Mouse (Mus musculus) forebrain, embryonic 15.5 days (tissue): ENCODE measurements around the gene Appl1. TPM values are rescaled to one million over a fixed set of nuclear protein-coding genes. Genes with fewer than 3 reads are reported as not detected.

ENCODE experiments used
- ATAC-seq: fragments of 200-750 bp; cut with Nextera tagmentation; replicated peaks from 2 replicates; pipeline ENCODE4 v1.8.0; 2017; ENCODE audit warnings: mild to moderate bottlenecking, moderate TSS enrichment, moderate library complexity
- H3K27ac ChIP-seq: fragments of 300-500 bp; sonication (generic); replicated peaks from 2 replicates; pipeline ENCODE4 v1.5.1; 2015; ENCODE audit warnings: mild to moderate bottlenecking, inconsistent platforms
- H3K27me3 ChIP-seq: fragments of 300-500 bp; sonication (generic); 2 replicates; pipeline ENCODE4 v1.6.1; 2015; ENCODE audit warnings: inconsistent platforms
- H3K36me3 ChIP-seq: fragments of 300-500 bp; sonication (generic); 2 replicates; pipeline ENCODE4 v1.6.1; 2015; ENCODE audit warnings: mild to moderate bottlenecking, inconsistent platforms
- H3K4me1 ChIP-seq: fragments of 300-500 bp; sonication (generic); 2 replicates; pipeline ENCODE4 v1.6.1; 2015; ENCODE audit warnings: inconsistent platforms
- H3K4me2 ChIP-seq: fragments of 300-500 bp; sonication (generic); replicated peaks from 2 replicates; pipeline ENCODE4 v1.6.1; 2015; ENCODE audit warnings: mild to moderate bottlenecking, inconsistent platforms
- H3K4me3 ChIP-seq: fragments of 300-500 bp; sonication (generic); 2 replicates; pipeline ENCODE4 v1.5.1; 2015; ENCODE audit warnings: mild to moderate bottlenecking, inconsistent platforms
- H3K9ac ChIP-seq: fragments of 300-500 bp; sonication (generic); replicated peaks from 2 replicates; pipeline ENCODE4 v1.6.1; 2015; ENCODE audit warnings: mild to moderate bottlenecking, inconsistent platforms
- H3K9me3 ChIP-seq: fragments of 300-500 bp; sonication (generic); 2 replicates; pipeline ENCODE4 v1.6.1; 2016; ENCODE audit warnings: inconsistent platforms
- WGBS: fragments of 180-500 bp; shearing (Covaris S2); methylation state at CpG from one replicate; pipeline ENCODE4 v1.1.7; 2015; ENCODE audit warnings: mixed read lengths; 5-methylcytosine and 5-hydroxymethylcytosine counted together
- polyA plus RNA-seq: library from polyadenylated mRNA; unstranded; fragments of >200 nt; fragmentation: Nextera tagmentation; extraction: Ambion mirVana; gene quantifications from 2 replicates; pipeline ENCODE4 v1.2.1, GENCODE M21; 2015

Appl1 gene
- polyA plus RNA-seq, result 65.8 and 66.4 TPM in 2 replicates

GRCm38 (mm10) chr14:26971106-26971789, at the start of gene Appl1:
Gene Appl1, minus strand, starts transcription at chr14:26971232.
- H3K4me3 ChIP-seq, result peak within 1 kb of the TSS; percentile 82
- ATAC-seq, result no peak
- H3K36me3 ChIP-seq, result no peaks in the 10 kb centered on the region
- peak within 1 kb of the TSS; percentile 58 for H3K4me2 ChIP-seq
- H3K9ac ChIP-seq, result peak within 1 kb of the TSS; percentile 63
- no peaks in the 10 kb centered on the region for H3K9me3 ChIP-seq
- no peaks in the 10 kb centered on the region for H3K27me3 ChIP-seq
- peak within 1 kb of the TSS; percentile 83 for H3K27ac ChIP-seq
- 36% methylated on average over 10 of the region's 10 CpGs for WGBS
- peaks cover 17% of the 10 kb centered on the region for H3K4me1 ChIP-seq

- H3K36me3 ChIP-seq, result no peaks in the 10 kb centered on the region
- no peak overlapping the region for H3K4me3 ChIP-seq
- no peak overlapping the region for H3K4me2 ChIP-seq
- H3K9ac ChIP-seq, result no peak overlapping the region
- ATAC-seq, result no peak
- H3K4me1 ChIP-seq, result no peaks in the 10 kb centered on the region
- H3K9me3 ChIP-seq, result no peaks in the 10 kb centered on the region
- no peaks in the 10 kb centered on the region for H3K27me3 ChIP-seq
- WGBS, result 82% methylated on average over 14 of the region's 14 CpGs
- no peak overlapping the region for H3K27ac ChIP-seq
Observed at GRCm38 (mm10) chr14:27019850-27020249, 48.8 kb upstream of the Appl1 start.

GRCm38 (mm10) chr14:27017936-27018335, 46.9 kb upstream of the Appl1 start:
- Histone ChIP-seq H3K9me3 (no peaks in the 10 kb centered on the region), H3K27ac (no peak overlapping the region), H3K4me1 (no peaks in the 10 kb centered on the region), H3K27me3 (no peaks in the 10 kb centered on the region), H3K4me2 (no peak overlapping the region), H3K36me3 (no peaks in the 10 kb centered on the region), H3K9ac (no peak overlapping the region), H3K4me3 (no peak overlapping the region)
- WGBS, result 90% methylated on average over 2 of the region's 2 CpGs
- no peak for ATAC-seq

- H3K4me3 ChIP-seq, result no peak overlapping the region
- H3K27me3 ChIP-seq, result no peaks in the 10 kb centered on the region
- no peak overlapping the region for H3K9ac ChIP-seq
- no peaks in the 10 kb centered on the region for H3K36me3 ChIP-seq
- no peaks in the 10 kb centered on the region for H3K4me1 ChIP-seq
- no peak overlapping the region for H3K4me2 ChIP-seq
- 86% methylated on average over 4 of the region's 4 CpGs for WGBS
- no peaks in the 10 kb centered on the region for H3K9me3 ChIP-seq
- H3K27ac ChIP-seq, result no peak overlapping the region
- ATAC-seq, result no peak
Observed at GRCm38 (mm10) chr14:27013658-27014057, 42.6 kb upstream of the Appl1 start.

GRCm38 (mm10) chr14:27011561-27011960, 40.5 kb upstream of the Appl1 start:
- Histone ChIP-seq H3K4me2 (no peak overlapping the region), H3K4me3 (no peak overlapping the region), H3K9ac (no peak overlapping the region), H3K27me3 (no peaks in the 10 kb centered on the region), H3K4me1 (no peaks in the 10 kb centered on the region), H3K9me3 (no peaks in the 10 kb centered on the region), H3K27ac (no peak overlapping the region), H3K36me3 (no peaks in the 10 kb centered on the region)
- 83% methylated on average over 5 of the region's 5 CpGs for WGBS
- ATAC-seq, result no peak

GRCm38 (mm10) chr14:27005937-27006336, 34.9 kb upstream of the Appl1 start:
- H3K4me2 ChIP-seq, result no peak overlapping the region
- no peak overlapping the region for H3K9ac ChIP-seq
- no peaks in the 10 kb centered on the region for H3K36me3 ChIP-seq
- no peak overlapping the region for H3K27ac ChIP-seq
- ATAC-seq, result no peak
- WGBS, result 6% methylated on average over 6 of the region's 6 CpGs
- H3K9me3 ChIP-seq, result no peaks in the 10 kb centered on the region
- H3K27me3 ChIP-seq, result peaks cover 19% of the 10 kb centered on the region
- no peak overlapping the region for H3K4me3 ChIP-seq
- no peaks in the 10 kb centered on the region for H3K4me1 ChIP-seq

- 64% methylated on average over 7 of the region's 7 CpGs for WGBS
- peaks cover 4% of the 10 kb centered on the region; the same call in 1 of the 2 replicates for H3K4me1 ChIP-seq
- H3K27ac ChIP-seq, result no peak overlapping the region
- H3K9ac ChIP-seq, result no peak overlapping the region
- peaks cover 24% of the 10 kb centered on the region for H3K27me3 ChIP-seq
- no peak overlapping the region for H3K4me2 ChIP-seq
- H3K9me3 ChIP-seq, result no peaks in the 10 kb centered on the region
- no peak for ATAC-seq
- no peak overlapping the region for H3K4me3 ChIP-seq
- H3K36me3 ChIP-seq, result no peaks in the 10 kb centered on the region
Observed at GRCm38 (mm10) chr14:27004906-27005305, 33.9 kb upstream of the Appl1 start.

GRCm38 (mm10) chr14:27000386-27000785, 29.4 kb upstream of the Appl1 start:
- H3K9me3 ChIP-seq, result no peaks in the 10 kb centered on the region
- H3K4me2 ChIP-seq, result no peak overlapping the region
- H3K4me1 ChIP-seq, result peaks cover 4% of the 10 kb centered on the region; the same call in 1 of the 2 replicates
- H3K27ac ChIP-seq, result no peak overlapping the region
- 2% methylated on average over 11 of the region's 11 CpGs for WGBS
- no peak overlapping the region for H3K9ac ChIP-seq
- H3K36me3 ChIP-seq, result no peaks in the 10 kb centered on the region
- no peak for ATAC-seq
- no peak overlapping the region for H3K4me3 ChIP-seq
- peaks cover 22% of the 10 kb centered on the region for H3K27me3 ChIP-seq

GRCm38 (mm10) chr14:26996257-26996656, 25.2 kb upstream of the Appl1 start:
- Histone ChIP-seq H3K9ac (no peak overlapping the region), H3K4me2 (no peak overlapping the region), H3K27ac (no peak overlapping the region), H3K4me1 (peaks cover 9% of the 10 kb centered on the region), H3K36me3 (no peaks in the 10 kb centered on the region), H3K4me3 (no peak overlapping the region), H3K9me3 (no peaks in the 10 kb centered on the region), H3K27me3 (peaks cover 12% of the 10 kb centered on the region)
- ATAC-seq, result no peak

GRCm38 (mm10) chr14:26994211-26994741, 23.2 kb upstream of the Appl1 start, which contains the start of gene Hesx1:
Gene Hesx1, plus strand, starts transcription at chr14:26994416.
- H3K9ac ChIP-seq, result no peak within 1 kb of the TSS
- ATAC-seq, result no peak
- 11% methylated on average over 16 of the region's 16 CpGs for WGBS

GRCm38 (mm10) chr14:26993427-26993826, 22.4 kb upstream of the Appl1 start:
- no peak overlapping the region for H3K4me3 ChIP-seq
- ATAC-seq, result no peak
- 83% methylated on average over 3 of the region's 3 CpGs for WGBS
- H3K4me1 ChIP-seq, result peaks cover 4% of the 10 kb centered on the region
- H3K4me2 ChIP-seq, result no peak overlapping the region
- H3K9ac ChIP-seq, result no peak overlapping the region
- H3K9me3 ChIP-seq, result no peaks in the 10 kb centered on the region
- H3K36me3 ChIP-seq, result no peaks in the 10 kb centered on the region
- H3K27ac ChIP-seq, result no peak overlapping the region
- H3K27me3 ChIP-seq, result no peaks in the 10 kb centered on the region

More at GRCm38 (mm10) chr14:26994211-26994741, 23.2 kb upstream of the Appl1 start, which contains the start of gene Hesx1:
- Histone ChIP-seq H3K27me3 (no peaks in the 10 kb centered on the region), H3K4me3 (peak within 1 kb of the TSS; percentile 26), H3K4me2 (peak within 1 kb of the TSS; percentile 43), H3K4me1 (peaks cover 4% of the 10 kb centered on the region), H3K36me3 (no peaks in the 10 kb centered on the region), H3K9me3 (no peaks in the 10 kb centered on the region), H3K27ac (no peak within 1 kb of the TSS)

- 71% methylated on average over 18 of the region's 18 CpGs for WGBS
- no peak overlapping the region for H3K4me3 ChIP-seq
- no peak for ATAC-seq
- no peak overlapping the region for H3K4me2 ChIP-seq
- H3K9me3 ChIP-seq, result no peaks in the 10 kb centered on the region
- H3K27me3 ChIP-seq, result no peaks in the 10 kb centered on the region
- H3K36me3 ChIP-seq, result no peaks in the 10 kb centered on the region
- peaks cover 4% of the 10 kb centered on the region for H3K4me1 ChIP-seq
- H3K9ac ChIP-seq, result no peak overlapping the region
- no peak overlapping the region for H3K27ac ChIP-seq
Observed at GRCm38 (mm10) chr14:26991622-26992021, 20.6 kb upstream of the Appl1 start.
